Mouse (Mus musculus): ENCODE measurements at regions not wholly inside any gene's neighbourhood (a gene's known extent, or its start where the extent isn't known, plus 50 kb on each side); places are given as distances from the start of the nearest gene placed in this dataset.

- H3K27me3 ChIP-seq (replicated peaks; ENCODE audit: control insufficient read depth, insufficient read depth, low read length): no peaks in the 10 kb centered on the region
- no peak overlapping the region for H3K27ac ChIP-seq (ENCODE audit: low read length)
- no peaks in the 10 kb centered on the region for H3K9me3 ChIP-seq (ENCODE audit: control insufficient read depth, low read length)
- H3K9ac ChIP-seq (ENCODE audit: low read depth, low read length): no peak overlapping the region
- 61% methylated on average over 1 of the region's 1 CpGs for WGBS
- no peaks in the 10 kb centered on the region for H3K4me1 ChIP-seq (ENCODE audit: control insufficient read depth, insufficient read depth, low read length)
- no peak for ATAC-seq
- H3K4me3 ChIP-seq (ENCODE audit: low read length): no peak overlapping the region
- no peaks in the 10 kb centered on the region for H3K36me3 ChIP-seq (ENCODE audit: control insufficient read depth, insufficient read depth, low read length)
- no peak overlapping the region for H3K4me2 ChIP-seq (ENCODE audit: low read depth, low read length)
These were observed 179.6 kb upstream of the Fermt1 start for GRCm38 (mm10) chr2:133125212-133125801.

DNA sequence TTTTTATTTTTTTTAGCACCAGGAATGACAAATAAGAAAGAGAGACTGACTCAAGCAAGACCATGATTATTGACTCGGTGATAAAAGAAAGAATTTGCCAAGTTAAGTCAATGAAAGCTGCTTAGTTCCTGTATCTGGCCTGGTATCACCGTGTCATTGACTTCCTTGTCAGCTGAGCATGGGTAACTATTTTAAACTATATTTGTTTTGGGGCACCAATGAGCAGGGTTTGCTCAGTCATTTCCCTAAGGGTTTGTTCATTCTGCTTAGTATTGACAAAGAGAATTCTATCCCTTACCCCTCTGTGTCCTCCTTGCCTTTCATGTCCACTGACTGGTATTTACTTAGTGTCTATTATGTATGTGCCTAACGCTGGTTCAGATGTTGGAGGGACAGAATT is 189.2 kb upstream of the Fermt1 start:
- H3K4me3 ChIP-seq (ENCODE audit: low read length): no peak overlapping the region
- H3K4me1 ChIP-seq (ENCODE audit: control insufficient read depth, insufficient read depth, low read length): 0 out of 2 replicates have a peak, but pooled peaks cover 7% of the 10 kb centered on the region
- ATAC-seq: no peak; the same call in 1 of the 2 replicates
- no peak overlapping the region for H3K27ac ChIP-seq (ENCODE audit: low read length)
- no peak overlapping the region for H3K9ac ChIP-seq (ENCODE audit: low read depth, low read length)
- WGBS: 53% methylated on average over 3 of the region's 3 CpGs
- H3K36me3 ChIP-seq (ENCODE audit: control insufficient read depth, insufficient read depth, low read length): no peaks in the 10 kb centered on the region
- no peaks in the 10 kb centered on the region for H3K9me3 ChIP-seq (ENCODE audit: control insufficient read depth, low read length)
- H3K27me3 ChIP-seq (replicated peaks; ENCODE audit: control insufficient read depth, insufficient read depth, low read length): no peaks in the 10 kb centered on the region
- H3K4me2 ChIP-seq (ENCODE audit: low read depth, low read length): no peak overlapping the region

DNA sequence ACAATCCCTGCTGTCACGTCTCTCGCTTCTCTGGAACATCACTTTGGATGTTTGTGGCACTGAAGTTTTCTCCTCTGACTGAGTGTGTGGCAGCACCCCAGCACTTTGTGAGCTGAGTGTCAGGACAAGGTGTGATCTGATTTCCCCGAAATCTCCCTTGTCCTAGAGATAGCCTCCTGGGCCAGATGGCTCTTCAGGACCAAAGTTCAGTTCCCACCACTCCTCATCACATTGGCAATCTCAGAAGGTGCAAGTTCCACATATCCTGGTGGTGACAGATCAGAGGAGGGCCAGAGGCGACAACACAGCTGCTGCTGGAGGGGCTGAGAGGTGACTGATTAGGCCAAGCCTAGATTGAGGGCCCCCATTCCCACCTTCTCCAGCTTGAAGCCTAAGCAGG is 193.2 kb upstream of the Fermt1 start:
- Histone ChIP-seq H3K9me3 (ENCODE audit: control insufficient read depth, low read length) (no peaks in the 10 kb centered on the region), H3K9ac (ENCODE audit: low read depth, low read length) (no peak overlapping the region), H3K4me3 (ENCODE audit: low read length) (no peak overlapping the region), H3K27me3 (replicated peaks; ENCODE audit: control insufficient read depth, insufficient read depth, low read length) (no peaks in the 10 kb centered on the region), H3K27ac (ENCODE audit: low read length) (no peak overlapping the region), H3K4me2 (ENCODE audit: low read depth, low read length) (no peak overlapping the region), H3K36me3 (ENCODE audit: control insufficient read depth, insufficient read depth, low read length) (no peaks in the 10 kb centered on the region), H3K4me1 (ENCODE audit: control insufficient read depth, insufficient read depth, low read length) (0 out of 2 replicates have a peak, but pooled peaks cover 7% of the 10 kb centered on the region)
- 76% methylated on average over 4 of the region's 4 CpGs for WGBS
- no peak for ATAC-seq

DNA sequence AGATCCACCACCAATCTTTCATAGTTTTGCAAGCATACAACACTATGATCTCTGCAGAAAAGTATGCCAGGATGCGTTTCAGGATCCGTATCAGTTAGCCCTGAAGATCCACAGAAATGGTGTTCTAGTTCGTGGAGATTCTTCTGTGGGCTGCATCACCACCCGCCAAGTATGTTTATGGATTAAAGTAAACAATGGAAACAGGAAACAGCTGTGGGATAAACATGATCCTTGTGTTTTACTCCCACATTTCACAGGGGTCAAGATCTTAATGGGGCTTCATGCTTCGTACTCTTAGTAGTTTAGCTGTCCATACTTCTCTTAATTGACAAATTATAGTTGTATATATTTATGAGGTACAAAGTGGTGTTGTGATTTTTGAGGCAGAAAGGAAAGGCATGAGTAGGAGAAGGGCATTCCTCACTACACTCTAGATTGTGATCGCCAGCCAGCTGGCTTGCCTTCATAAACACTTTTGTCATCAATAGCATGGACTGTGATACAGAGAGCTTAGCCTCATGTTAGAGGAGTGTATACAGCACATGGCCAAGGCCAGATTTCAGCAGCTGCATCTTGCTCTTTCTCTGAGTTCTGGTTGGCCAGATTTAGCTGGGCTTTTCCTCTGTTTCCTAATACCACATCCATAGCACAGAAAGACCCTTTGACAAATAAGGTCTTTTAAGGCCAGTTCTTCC is 195.8 kb upstream of the Fermt1 start:
- H3K4me3 ChIP-seq (ENCODE audit: low read length): no peak overlapping the region
- no peak overlapping the region for H3K4me2 ChIP-seq (ENCODE audit: low read depth, low read length)
- WGBS: 54% methylated on average over 6 of the region's 6 CpGs
- no peaks in the 10 kb centered on the region for H3K27me3 ChIP-seq (replicated peaks; ENCODE audit: control insufficient read depth, insufficient read depth, low read length)
- peak; percentile 93 for ATAC-seq
- no peaks in the 10 kb centered on the region for H3K9me3 ChIP-seq (ENCODE audit: control insufficient read depth, low read length)
- H3K4me1 ChIP-seq (ENCODE audit: control insufficient read depth, insufficient read depth, low read length): 0 out of 2 replicates have a peak, but pooled peaks cover 5% of the 10 kb centered on the region
- H3K27ac ChIP-seq (ENCODE audit: low read length): peak overlapping the region; percentile 49
- no peaks in the 10 kb centered on the region for H3K36me3 ChIP-seq (ENCODE audit: control insufficient read depth, insufficient read depth, low read length)
- H3K9ac ChIP-seq (ENCODE audit: low read depth, low read length): no peak overlapping the region

- 68% methylated on average over 1 of the region's 1 CpGs for WGBS
- Histone ChIP-seq H3K4me1 (ENCODE audit: control insufficient read depth, insufficient read depth, low read length) (no peaks in the 10 kb centered on the region), H3K36me3 (ENCODE audit: control insufficient read depth, insufficient read depth, low read length) (no peaks in the 10 kb centered on the region), H3K4me3 (ENCODE audit: low read length) (no peak overlapping the region), H3K9ac (ENCODE audit: low read depth, low read length) (no peak overlapping the region), H3K4me2 (ENCODE audit: low read depth, low read length) (no peak overlapping the region), H3K27me3 (replicated peaks; ENCODE audit: control insufficient read depth, insufficient read depth, low read length) (no peaks in the 10 kb centered on the region), H3K27ac (ENCODE audit: low read length) (no peak overlapping the region), H3K9me3 (ENCODE audit: control insufficient read depth, low read length) (no peaks in the 10 kb centered on the region)
- ATAC-seq: no peak
These were observed 206.8 kb upstream of the Fermt1 start for GRCm38 (mm10) chr2:133152461-133152860.

DNA sequence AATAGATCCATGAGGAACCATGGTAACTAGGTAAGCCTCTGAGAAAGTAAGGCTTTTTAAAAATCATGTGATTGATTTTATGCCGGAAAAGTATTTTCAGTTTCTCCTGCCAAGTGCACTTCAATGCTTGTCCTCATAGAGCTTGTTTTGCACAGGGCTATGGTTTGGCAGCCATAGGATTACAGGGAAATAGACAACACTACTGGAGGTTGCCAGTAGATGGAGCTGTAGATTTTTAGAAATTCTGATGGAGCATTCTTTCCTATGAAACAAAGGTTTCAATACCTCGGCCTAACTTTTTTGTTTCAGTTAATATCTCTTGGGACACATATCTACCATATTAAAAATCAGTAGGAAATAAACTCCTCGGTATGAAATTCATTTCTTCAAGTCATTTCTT is 210.8 kb upstream of the Fermt1 start:
- Histone ChIP-seq H3K9me3 (ENCODE audit: control insufficient read depth, low read length) (no peaks in the 10 kb centered on the region), H3K4me1 (ENCODE audit: control insufficient read depth, insufficient read depth, low read length) (no peaks in the 10 kb centered on the region), H3K27me3 (replicated peaks; ENCODE audit: control insufficient read depth, insufficient read depth, low read length) (no peaks in the 10 kb centered on the region), H3K9ac (ENCODE audit: low read depth, low read length) (no peak overlapping the region), H3K36me3 (ENCODE audit: control insufficient read depth, insufficient read depth, low read length) (no peaks in the 10 kb centered on the region), H3K4me2 (ENCODE audit: low read depth, low read length) (no peak overlapping the region), H3K27ac (ENCODE audit: low read length) (no peak overlapping the region), H3K4me3 (ENCODE audit: low read length) (no peak overlapping the region)
- ATAC-seq: 0 out of 2 replicates have a peak, but pooled peaks have one; percentile 42
- WGBS: 55% methylated on average over 3 of the region's 3 CpGs

DNA sequence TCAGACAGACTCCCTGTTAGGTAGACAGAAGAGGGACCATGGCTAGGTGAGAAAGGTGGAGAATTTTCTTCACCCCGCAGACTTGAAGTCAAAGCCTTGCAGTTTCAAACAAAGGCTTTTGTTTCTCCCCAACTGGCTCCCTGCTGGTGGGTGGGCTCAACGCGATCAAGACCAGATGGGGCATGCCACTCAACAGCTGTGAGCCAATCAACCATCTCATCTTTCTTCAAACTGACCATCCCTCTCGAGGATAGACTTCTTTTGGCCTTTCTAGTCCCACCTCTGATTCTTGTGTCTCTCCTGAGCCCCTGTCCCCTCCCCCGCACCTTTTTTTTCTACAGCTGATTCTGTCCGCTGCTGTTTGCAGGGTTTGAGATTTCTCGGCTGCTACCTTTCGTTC is 212.5 kb upstream of the Fermt1 start:
- WGBS: 55% methylated on average over 8 of the region's 8 CpGs
- no peaks in the 10 kb centered on the region for H3K9me3 ChIP-seq (ENCODE audit: control insufficient read depth, low read length)
- no peak overlapping the region for H3K4me3 ChIP-seq (ENCODE audit: low read length)
- no peak overlapping the region for H3K9ac ChIP-seq (ENCODE audit: low read depth, low read length)
- H3K4me1 ChIP-seq (ENCODE audit: control insufficient read depth, insufficient read depth, low read length): no peaks in the 10 kb centered on the region
- no peaks in the 10 kb centered on the region for H3K36me3 ChIP-seq (ENCODE audit: control insufficient read depth, insufficient read depth, low read length)
- no peak for ATAC-seq
- no peaks in the 10 kb centered on the region for H3K27me3 ChIP-seq (replicated peaks; ENCODE audit: control insufficient read depth, insufficient read depth, low read length)
- H3K27ac ChIP-seq (ENCODE audit: low read length): no peak overlapping the region
- H3K4me2 ChIP-seq (ENCODE audit: low read depth, low read length): no peak overlapping the region

DNA sequence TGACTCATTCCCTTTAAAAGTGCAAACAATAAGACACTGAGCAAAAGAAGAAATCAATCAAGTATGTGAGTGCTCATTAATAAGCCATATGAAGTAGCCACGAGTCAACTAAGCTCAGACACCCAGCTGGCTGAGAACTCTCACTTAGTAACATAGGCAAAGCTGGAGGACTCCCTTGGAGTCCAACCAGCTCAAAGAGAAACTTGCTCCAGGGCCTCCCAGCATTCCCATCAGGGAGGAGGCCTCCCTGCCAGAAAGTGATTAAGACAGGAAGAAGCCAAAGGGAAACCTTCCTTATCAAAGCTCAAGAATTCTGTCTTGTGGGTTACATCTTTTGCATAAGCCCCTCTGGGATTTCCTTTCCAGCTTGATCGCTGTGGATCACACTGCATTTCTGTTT is 213.7 kb upstream of the Fermt1 start:
- no peaks in the 10 kb centered on the region for H3K4me1 ChIP-seq (ENCODE audit: control insufficient read depth, insufficient read depth, low read length)
- no peaks in the 10 kb centered on the region for H3K36me3 ChIP-seq (ENCODE audit: control insufficient read depth, insufficient read depth, low read length)
- H3K27ac ChIP-seq (ENCODE audit: low read length): no peak overlapping the region
- no peaks in the 10 kb centered on the region for H3K27me3 ChIP-seq (replicated peaks; ENCODE audit: control insufficient read depth, insufficient read depth, low read length)
- H3K9ac ChIP-seq (ENCODE audit: low read depth, low read length): no peak overlapping the region
- no peaks in the 10 kb centered on the region for H3K9me3 ChIP-seq (ENCODE audit: control insufficient read depth, low read length)
- WGBS: 29% methylated on average over 2 of the region's 2 CpGs
- no peak overlapping the region for H3K4me3 ChIP-seq (ENCODE audit: low read length)
- ATAC-seq: no peak
- no peak overlapping the region for H3K4me2 ChIP-seq (ENCODE audit: low read depth, low read length)

DNA sequence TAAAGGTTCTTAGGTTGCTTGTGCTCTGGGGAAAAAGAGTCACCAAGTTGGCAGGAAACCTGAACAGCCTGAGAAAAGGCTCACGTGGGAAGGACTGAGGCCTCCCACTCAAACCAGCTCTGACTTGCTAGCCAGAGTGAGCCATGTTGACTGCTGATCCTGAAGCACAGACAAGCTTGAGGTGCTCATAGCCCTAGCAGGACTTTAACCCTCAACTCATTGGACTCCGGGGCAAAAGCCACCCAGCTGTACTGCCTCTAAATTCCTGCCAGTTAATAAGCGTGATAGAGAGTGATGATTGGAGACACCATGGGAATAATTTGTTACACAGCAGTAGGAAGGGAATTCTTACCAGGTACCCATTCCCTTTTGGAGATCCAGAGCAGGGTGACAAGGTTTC is 230.7 kb upstream of the Fermt1 start:
- H3K9ac ChIP-seq (ENCODE audit: low read depth, low read length): no peak overlapping the region
- no peak overlapping the region for H3K4me2 ChIP-seq (ENCODE audit: low read depth, low read length)
- no peak overlapping the region for H3K4me3 ChIP-seq (ENCODE audit: low read length)
- peak; percentile 85 for ATAC-seq
- no peaks in the 10 kb centered on the region for H3K4me1 ChIP-seq (ENCODE audit: control insufficient read depth, insufficient read depth, low read length)
- no peaks in the 10 kb centered on the region for H3K36me3 ChIP-seq (ENCODE audit: control insufficient read depth, insufficient read depth, low read length)
- no peak overlapping the region for H3K27ac ChIP-seq (ENCODE audit: low read length)
- 68% methylated on average over 3 of the region's 3 CpGs for WGBS
- H3K27me3 ChIP-seq (replicated peaks; ENCODE audit: control insufficient read depth, insufficient read depth, low read length): no peaks in the 10 kb centered on the region
- H3K9me3 ChIP-seq (ENCODE audit: control insufficient read depth, low read length): no peaks in the 10 kb centered on the region

DNA sequence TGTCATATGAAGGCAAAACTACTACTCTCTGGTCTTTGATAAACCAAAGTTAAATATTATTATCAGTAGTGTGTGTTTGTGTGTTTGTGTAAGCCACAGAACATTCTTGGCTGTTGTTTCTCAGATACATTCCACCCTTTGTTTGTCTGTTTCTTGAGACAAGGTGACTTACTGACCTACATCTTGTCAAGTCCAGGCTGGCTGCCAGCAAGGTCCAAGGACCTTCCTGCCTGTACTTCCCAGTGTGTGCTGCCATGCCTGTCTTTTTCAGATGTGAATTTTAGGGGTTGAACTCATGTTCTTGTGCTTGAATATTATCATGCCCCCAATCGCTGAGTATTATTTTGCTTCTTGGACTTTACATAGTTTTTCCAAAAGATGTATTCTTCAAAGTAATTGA is 235.5 kb upstream of the Fermt1 start:
- Histone ChIP-seq H3K4me3 (ENCODE audit: low read length) (no peak overlapping the region), H3K9me3 (ENCODE audit: control insufficient read depth, low read length) (no peaks in the 10 kb centered on the region), H3K36me3 (ENCODE audit: control insufficient read depth, insufficient read depth, low read length) (no peaks in the 10 kb centered on the region), H3K27me3 (replicated peaks; ENCODE audit: control insufficient read depth, insufficient read depth, low read length) (no peaks in the 10 kb centered on the region), H3K4me2 (ENCODE audit: low read depth, low read length) (no peak overlapping the region), H3K9ac (ENCODE audit: low read depth, low read length) (no peak overlapping the region), H3K4me1 (ENCODE audit: control insufficient read depth, insufficient read depth, low read length) (no peaks in the 10 kb centered on the region), H3K27ac (ENCODE audit: low read length) (no peak overlapping the region)
- 98% methylated on average over 1 of the region's 1 CpGs for WGBS
- ATAC-seq: no peak

Measured in intestine, embryonic 16.5 days (tissue).